Mouse (Mus musculus): ENCODE results near the gene Rc3h1.

GRCm38 (mm10) chr1:161010436-161010835 is 104.2 kb downstream of the Rc3h1 start:
- TF ChIP-seq CTCF (IDR thresholded peaks at IDR 0.05; ENCODE audit: low read depth) (no peak), EP300 (optimal IDR thresholded peaks at IDR 0.05) (no peak)
